Mouse (Mus musculus) liver, embryonic 11.5 days (tissue): ENCODE measurements around the gene Bcar3. TPM values are rescaled to one million over a fixed set of nuclear protein-coding genes. Genes with fewer than 3 reads are reported as not detected.

ENCODE experiments used
- ATAC-seq: fragments of 200-750 bp; cut with Nextera tagmentation; replicated peaks from 2 replicates; pipeline ENCODE4 v1.8.0; 2017; ENCODE audit warnings: moderate number of reproducible peaks, mild to moderate bottlenecking, moderate TSS enrichment, moderate library complexity; ENCODE audit not compliant: low FRiP score
- DNase-seq: peaks from one replicate; pipeline ENCODE4 v3.0.0-alpha.2; 2017; ENCODE audit warnings: low spot score
- H3K27ac ChIP-seq: fragments of 300-500 bp; sonication (generic); 2 replicates; pipeline ENCODE4 v1.5.1; 2014; ENCODE audit warnings: mild to moderate bottlenecking, low read depth, low read length, control low read depth
- H3K27me3 ChIP-seq: fragments of 300-500 bp; sonication (generic); replicated peaks from 2 replicates; pipeline ENCODE4 v1.6.1; 2014; ENCODE audit warnings: low read length, mixed read lengths; ENCODE audit not compliant: control insufficient read depth, insufficient read depth
- H3K36me3 ChIP-seq: fragments of 300-500 bp; sonication (generic); 2 replicates; pipeline ENCODE4 v1.6.1; 2014; ENCODE audit warnings: mild to moderate bottlenecking, low read length, moderate library complexity, mixed read lengths; ENCODE audit not compliant: control insufficient read depth, insufficient read depth
- H3K4me1 ChIP-seq: fragments of 300-500 bp; sonication (generic); replicated peaks from 2 replicates; pipeline ENCODE4 v1.6.1; 2014; ENCODE audit warnings: low read length, mixed read lengths; ENCODE audit not compliant: control insufficient read depth, insufficient read depth
- H3K4me2 ChIP-seq: fragments of 300-500 bp; sonication (generic); 2 replicates; pipeline ENCODE4 v1.6.1; 2014; ENCODE audit warnings: mild to moderate bottlenecking, control low read depth, moderate library complexity
- H3K4me3 ChIP-seq: fragments of 300-500 bp; sonication (generic); 2 replicates; pipeline ENCODE4 v1.5.1; 2014; ENCODE audit warnings: low read depth, low read length, control low read depth
- H3K9ac ChIP-seq: fragments of 300-500 bp; sonication (generic); 2 replicates; pipeline ENCODE4 v1.6.1; 2014; ENCODE audit warnings: low read depth, low read length, control low read depth
- H3K9me3 ChIP-seq: fragments of 300-500 bp; sonication (generic); 2 replicates; pipeline ENCODE4 v1.6.1; 2016; ENCODE audit warnings: low read length, inconsistent platforms, mixed read lengths; ENCODE audit not compliant: control insufficient read depth
- WGBS: fragments of 180-500 bp; shearing (Covaris S2); extraction: QIAGEN DNeasy Blood & Tissue Kit; methylation state at CpG from one replicate; pipeline ENCODE4 v1.1.7; 2014; 5-methylcytosine and 5-hydroxymethylcytosine counted together
- polyA plus RNA-seq: library from polyadenylated mRNA; unstranded; fragments of >200 nt; fragmentation: Nextera tagmentation; extraction: Ambion mirVana; gene quantifications from 2 replicates; pipeline ENCODE4 v1.2.1, GENCODE M21; 2014

Gene Bcar3
- polyA plus RNA-seq, 1 experiment from 2014 or later = 10.1 TPM

DNA sequence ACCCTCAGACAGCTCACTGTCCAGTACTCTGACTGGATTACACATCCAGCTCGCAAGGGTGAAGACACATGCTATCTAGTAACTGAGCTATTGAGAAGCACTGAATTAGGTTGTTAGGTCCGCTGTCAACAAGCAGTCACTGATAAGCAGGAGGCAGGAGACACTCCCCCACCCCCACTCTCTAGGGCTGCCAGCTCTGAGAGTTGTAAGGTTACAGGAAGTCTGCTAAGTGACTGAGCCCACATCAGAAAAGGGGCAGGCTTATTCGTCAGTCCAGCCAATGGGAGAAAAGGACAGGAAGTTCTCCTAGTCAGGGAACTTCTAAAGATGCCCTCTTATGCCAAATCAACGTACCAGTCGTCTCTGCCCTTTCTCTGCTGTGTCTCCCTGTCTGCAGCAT lies 180.1 kb downstream of the Bcar3 start:
- peak; percentile 81 for ATAC-seq
- Histone ChIP-seq H3K9me3 (no peaks in the 10 kb centered on the region), H3K27ac (no peak overlapping the region), H3K4me2 (peak overlapping the region; percentile 43), H3K4me1 (peaks cover 25% of the 10 kb centered on the region), H3K27me3 (no peaks in the 10 kb centered on the region), H3K4me3 (no peak overlapping the region), H3K36me3 (no peaks in the 10 kb centered on the region), H3K9ac (no peak overlapping the region)
- 6% methylated on average over 5 of the region's 5 CpGs for WGBS
- peak; percentile 47 for DNase-seq

DNA sequence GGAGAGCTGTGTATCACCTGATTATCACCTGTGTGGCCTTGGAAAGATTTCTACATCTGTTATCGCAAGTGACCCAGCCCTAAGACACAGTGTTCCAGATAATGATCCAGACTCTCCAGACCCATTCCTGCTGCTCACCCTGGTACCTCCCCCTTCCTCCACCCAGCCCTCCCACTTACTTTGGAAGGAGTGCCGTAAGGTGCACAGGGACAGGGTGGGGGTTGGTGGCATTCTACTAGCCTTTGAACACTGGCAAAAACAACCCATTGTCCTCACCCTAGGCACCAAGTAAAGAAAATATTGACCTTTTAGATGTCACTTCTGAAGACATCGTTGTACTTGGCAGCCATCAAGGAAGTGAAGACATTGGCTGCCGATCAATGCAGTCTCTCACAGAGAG lies 180.9 kb downstream of the Bcar3 start:
- H3K27me3 ChIP-seq = no peaks in the 10 kb centered on the region
- H3K4me2 ChIP-seq = no peak overlapping the region
- ATAC-seq (no peak), DNase-seq (no peak)
- H3K4me1 ChIP-seq = peaks cover 25% of the 10 kb centered on the region
- no peak overlapping the region for H3K4me3 ChIP-seq
- H3K9ac ChIP-seq = no peak overlapping the region
- H3K9me3 ChIP-seq = no peaks in the 10 kb centered on the region
- H3K27ac ChIP-seq = no peak overlapping the region
- 77% methylated on average over 4 of the region's 4 CpGs for WGBS
- no peaks in the 10 kb centered on the region for H3K36me3 ChIP-seq

DNA sequence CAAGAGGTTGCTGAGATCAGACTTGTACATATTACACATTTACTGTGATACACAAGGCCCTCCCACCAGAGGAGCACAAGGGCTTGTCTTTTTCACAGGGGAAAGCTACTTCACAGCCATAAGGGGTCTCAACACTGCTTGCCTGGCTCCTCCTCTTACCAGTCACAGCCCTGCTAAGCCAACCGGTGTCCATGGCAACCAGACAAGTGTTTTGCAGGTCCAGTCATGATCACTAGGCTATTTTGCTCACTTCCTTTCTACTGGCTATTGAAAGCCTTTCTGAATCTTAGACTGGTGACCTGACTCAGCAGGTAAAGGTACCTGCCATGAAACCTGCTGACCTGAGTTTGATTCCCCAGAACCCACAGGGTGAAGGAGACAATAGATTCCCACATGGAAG lies 181.8 kb downstream of the Bcar3 start:
- ATAC-seq (no peak), DNase-seq (no peak)
- H3K27ac ChIP-seq = no peak overlapping the region
- H3K27me3 ChIP-seq = no peaks in the 10 kb centered on the region
- H3K36me3 ChIP-seq = no peaks in the 10 kb centered on the region
- H3K9ac ChIP-seq = no peak overlapping the region
- H3K4me1 ChIP-seq = peaks cover 27% of the 10 kb centered on the region
- no peak overlapping the region for H3K4me2 ChIP-seq
- WGBS = 75% methylated on average over 1 of the region's 1 CpGs
- no peaks in the 10 kb centered on the region for H3K9me3 ChIP-seq
- no peak overlapping the region for H3K4me3 ChIP-seq

DNA sequence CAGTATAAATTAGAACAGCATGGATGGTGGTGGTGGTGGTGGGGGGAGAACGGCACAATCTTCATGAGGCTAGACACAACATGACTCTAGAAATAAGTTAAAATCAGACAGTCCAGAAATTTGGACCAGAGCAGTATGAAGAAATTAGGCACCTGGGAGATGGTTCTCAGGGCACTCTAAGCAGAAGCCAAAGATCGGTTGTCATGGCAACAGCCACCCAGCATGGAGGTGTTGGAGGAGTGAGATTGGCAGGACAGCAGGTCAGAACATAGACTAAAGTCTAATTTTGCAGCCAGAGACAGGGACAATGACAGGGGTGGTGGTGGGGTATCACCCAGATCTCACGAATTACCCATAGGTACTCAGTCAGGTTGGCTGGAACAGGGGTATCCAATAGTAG lies 182.7 kb downstream of the Bcar3 start:
- no peaks in the 10 kb centered on the region for H3K27me3 ChIP-seq
- DNase-seq = no peak
- H3K9ac ChIP-seq = no peak overlapping the region
- no peak overlapping the region for H3K27ac ChIP-seq
- no peak for ATAC-seq
- 79% methylated on average over 3 of the region's 3 CpGs for WGBS
- H3K4me3 ChIP-seq = no peak overlapping the region
- H3K36me3 ChIP-seq = no peaks in the 10 kb centered on the region
- H3K4me2 ChIP-seq = no peak overlapping the region
- no peaks in the 10 kb centered on the region for H3K9me3 ChIP-seq
- H3K4me1 ChIP-seq = peaks cover 24% of the 10 kb centered on the region

DNA sequence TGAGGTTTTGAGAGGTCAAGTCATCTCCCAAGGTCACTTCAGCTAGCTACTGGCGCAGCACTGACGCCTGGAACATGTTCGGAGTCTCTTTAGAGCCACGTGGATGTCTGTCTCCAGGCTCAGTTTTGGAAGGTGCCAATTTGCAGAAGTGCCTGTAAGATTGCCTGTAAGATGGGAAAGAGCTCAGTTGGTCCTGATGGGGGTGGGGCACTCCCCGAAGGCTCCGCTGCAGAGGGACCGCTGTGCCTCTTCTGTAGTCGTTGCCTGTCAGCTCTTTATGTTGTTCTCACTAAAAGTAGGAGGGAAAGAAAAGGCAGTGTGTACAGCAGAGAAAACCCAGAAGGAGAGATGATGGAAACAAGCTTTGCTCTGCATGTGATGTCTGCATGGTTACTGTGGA lies 183.6 kb downstream of the Bcar3 start:
- Histone ChIP-seq H3K36me3 (no peaks in the 10 kb centered on the region), H3K27ac (no peak overlapping the region), H3K4me2 (no peak overlapping the region), H3K9me3 (no peaks in the 10 kb centered on the region), H3K4me3 (no peak overlapping the region), H3K4me1 (peaks cover 24% of the 10 kb centered on the region), H3K27me3 (no peaks in the 10 kb centered on the region), H3K9ac (no peak overlapping the region)
- ATAC-seq (no peak), DNase-seq (no peak)
- WGBS = 69% methylated on average over 8 of the region's 8 CpGs

DNA sequence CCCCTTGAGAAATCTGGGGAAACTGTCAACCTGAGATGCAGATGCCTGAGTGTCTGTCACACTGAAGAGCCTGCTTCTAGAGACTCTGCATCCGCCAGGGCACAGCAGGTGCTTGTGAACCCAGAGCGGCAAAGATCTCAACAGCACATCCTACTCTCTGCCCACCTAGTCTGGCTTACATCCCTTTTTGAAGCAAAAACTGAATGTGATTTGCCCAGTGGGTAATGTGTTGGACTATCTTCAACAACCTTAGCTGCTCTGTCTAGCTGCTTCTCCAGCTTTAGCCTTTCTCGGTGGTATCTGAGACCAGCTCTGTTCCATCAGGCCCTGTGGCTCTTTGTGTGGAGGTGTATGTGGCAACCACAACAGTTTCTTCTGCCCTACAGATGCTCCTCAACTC lies 184.8 kb downstream of the Bcar3 start:
- DNase-seq (no peak), ATAC-seq (no peak)
- Histone ChIP-seq H3K27ac (no peak overlapping the region), H3K9me3 (no peaks in the 10 kb centered on the region), H3K27me3 (no peaks in the 10 kb centered on the region), H3K4me2 (no peak overlapping the region), H3K4me1 (peaks cover 29% of the 10 kb centered on the region), H3K4me3 (no peak overlapping the region), H3K9ac (no peak overlapping the region), H3K36me3 (no peaks in the 10 kb centered on the region)
- WGBS = 89% methylated on average over 3 of the region's 3 CpGs

DNA sequence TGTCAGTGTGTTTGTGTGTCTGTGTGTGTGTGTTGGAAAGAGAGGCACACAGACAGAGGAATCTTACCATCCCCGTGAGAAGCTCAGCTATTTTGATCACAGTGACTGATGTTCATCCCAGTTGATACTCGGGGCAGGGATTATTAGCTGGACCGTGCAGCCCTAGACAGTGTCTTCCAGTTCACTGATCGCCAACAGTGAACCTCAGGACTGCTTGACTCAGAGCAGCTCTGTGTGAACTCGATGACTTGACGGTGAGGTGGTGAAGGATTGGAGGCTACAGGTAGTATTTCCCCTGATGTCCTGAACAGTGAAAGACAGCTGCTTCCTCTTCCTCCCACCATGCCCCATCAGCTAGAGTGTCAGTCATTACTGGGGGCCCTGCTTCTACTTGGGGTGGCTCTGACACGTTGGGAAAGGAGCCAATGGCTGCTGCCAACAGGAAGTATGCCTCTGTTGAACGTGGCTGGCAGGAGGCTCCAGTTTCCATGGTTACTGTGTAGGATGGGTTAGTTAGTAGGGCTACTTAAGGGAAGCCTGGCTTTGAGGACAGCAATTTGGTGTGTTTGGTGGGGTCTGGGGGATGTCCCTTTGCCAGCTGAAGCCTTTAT lies 186.2 kb downstream of the Bcar3 start:
- ATAC-seq (no peak), DNase-seq (no peak)
- H3K4me1 ChIP-seq = peaks cover 16% of the 10 kb centered on the region
- no peak overlapping the region for H3K27ac ChIP-seq
- H3K4me2 ChIP-seq = no peak overlapping the region
- 59% methylated on average over 8 of the region's 8 CpGs for WGBS
- H3K9me3 ChIP-seq = no peaks in the 10 kb centered on the region
- H3K27me3 ChIP-seq = no peaks in the 10 kb centered on the region
- no peak overlapping the region for H3K4me3 ChIP-seq
- no peaks in the 10 kb centered on the region for H3K36me3 ChIP-seq
- no peak overlapping the region for H3K9ac ChIP-seq

DNA sequence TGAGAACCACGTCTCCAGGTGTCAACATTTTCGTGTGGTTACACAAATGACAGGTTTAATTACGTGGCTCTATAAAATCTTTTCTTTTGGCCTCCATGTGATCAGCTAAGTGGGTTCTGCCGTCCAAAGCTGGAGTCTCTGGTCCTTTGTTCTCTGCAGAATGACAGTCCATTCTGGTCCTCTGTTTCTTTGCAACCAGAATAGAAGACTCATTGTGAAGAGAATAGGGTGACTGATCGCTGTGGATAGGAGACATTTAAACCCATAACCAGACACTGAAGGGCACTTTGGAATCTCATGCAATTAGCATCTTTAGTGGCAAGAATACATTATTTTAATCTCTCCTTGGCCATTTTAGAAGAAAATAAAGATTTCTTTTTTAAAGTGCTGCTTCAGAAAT lies 187.1 kb downstream of the Bcar3 start:
- ATAC-seq = no peak
- Histone ChIP-seq H3K4me2 (no peak overlapping the region), H3K27me3 (no peaks in the 10 kb centered on the region), H3K9ac (no peak overlapping the region), H3K9me3 (no peaks in the 10 kb centered on the region), H3K36me3 (no peaks in the 10 kb centered on the region), H3K4me3 (no peak overlapping the region), H3K4me1 (peaks cover 13% of the 10 kb centered on the region; the same call in 1 of the 2 replicates), H3K27ac (no peak overlapping the region)
- no peak for DNase-seq
- WGBS = 82% methylated on average over 5 of the region's 5 CpGs

DNA sequence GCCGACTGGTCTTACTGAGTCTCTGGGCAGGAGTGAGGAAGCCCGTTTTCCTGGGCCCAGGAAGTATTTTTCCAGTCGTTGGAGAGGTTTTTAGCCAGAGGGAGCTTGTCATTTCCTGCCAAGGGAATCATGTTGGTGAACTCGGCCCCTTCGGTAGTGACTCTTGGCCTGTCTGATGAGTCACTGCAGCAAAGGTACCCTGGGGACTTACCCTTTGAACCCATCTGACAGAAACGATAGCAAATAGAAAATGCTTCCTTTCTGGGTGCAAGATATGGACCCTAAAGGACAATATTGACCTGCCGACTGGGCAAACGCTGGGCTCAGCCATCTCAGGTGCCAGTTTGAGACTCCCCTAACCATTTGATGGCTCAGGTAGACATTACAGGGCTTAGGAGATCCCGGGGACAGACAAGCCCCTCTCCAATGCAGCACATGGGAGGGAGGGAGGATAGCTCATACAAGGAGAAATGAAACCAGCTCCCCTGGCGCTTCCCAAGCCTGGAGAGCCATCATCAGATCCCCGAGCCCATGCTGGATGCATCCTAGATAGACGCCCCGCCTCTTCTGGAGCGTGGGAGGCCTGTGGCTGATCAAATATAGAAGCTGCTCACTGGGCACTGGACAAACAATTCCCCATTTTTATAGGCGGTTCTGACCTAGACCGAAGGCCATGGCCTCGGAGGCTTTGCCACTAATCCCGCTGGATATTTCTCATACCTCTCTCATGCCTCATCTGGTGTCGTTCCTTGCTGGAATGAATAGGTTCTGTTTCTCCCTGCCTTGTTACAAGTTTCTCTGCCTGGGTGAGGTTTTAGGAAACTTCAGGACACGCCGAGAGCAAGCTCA lies 188.2 kb downstream of the Bcar3 start:
- WGBS = 60% methylated on average over 21 of the region's 21 CpGs
- H3K4me1 ChIP-seq = peaks cover 13% of the 10 kb centered on the region; the same call in 1 of the 2 replicates
- H3K27ac ChIP-seq = no peak overlapping the region
- H3K4me3 ChIP-seq = no peak overlapping the region
- ATAC-seq (0 out of 2 replicates have a peak, but pooled peaks have one; percentile 35), DNase-seq (no peak)
- no peaks in the 10 kb centered on the region for H3K27me3 ChIP-seq
- no peaks in the 10 kb centered on the region for H3K36me3 ChIP-seq
- H3K9me3 ChIP-seq = no peaks in the 10 kb centered on the region
- H3K9ac ChIP-seq = no peak overlapping the region
- no peak overlapping the region for H3K4me2 ChIP-seq
